Mouse (Mus musculus) hindbrain, embryonic 15.5 days (tissue): ENCODE results near the gene Lrrn1. TPM values are rescaled to one million over a fixed set of nuclear protein-coding genes. Genes with fewer than 3 reads are reported as not detected.

Source experiments
- ATAC-seq: fragments of 200-750 bp; cut with Nextera tagmentation; 2 replicates; pipeline ENCODE4 v1.8.0; 2017; ENCODE audit warnings: low read depth, moderate number of reproducible peaks, moderate TSS enrichment; ENCODE audit not compliant: low FRiP score
- H3K27ac ChIP-seq: fragments of 300-500 bp; sonication (generic); replicated peaks from 2 replicates; pipeline ENCODE4 v1.5.1; 2015; ENCODE audit warnings: mild to moderate bottlenecking, inconsistent platforms
- H3K27me3 ChIP-seq: fragments of 300-500 bp; sonication (generic); 2 replicates; pipeline ENCODE4 v1.6.1; 2015; ENCODE audit warnings: control low read depth, inconsistent platforms
- H3K36me3 ChIP-seq: fragments of 300-500 bp; sonication (generic); 2 replicates; pipeline ENCODE4 v1.6.1; 2015; ENCODE audit warnings: control low read depth, inconsistent platforms
- H3K4me1 ChIP-seq: fragments of 300-500 bp; sonication (generic); replicated peaks from 2 replicates; pipeline ENCODE4 v1.6.1; 2015; ENCODE audit warnings: control low read depth, inconsistent platforms
- H3K4me2 ChIP-seq: fragments of 300-500 bp; sonication (generic); 2 replicates; pipeline ENCODE4 v1.6.1; 2015; ENCODE audit warnings: moderate library complexity, mild to moderate bottlenecking, inconsistent platforms
- H3K4me3 ChIP-seq: fragments of 300-500 bp; sonication (generic); 2 replicates; pipeline ENCODE4 v1.5.1; 2015; ENCODE audit warnings: mild to moderate bottlenecking, inconsistent platforms
- H3K9ac ChIP-seq: fragments of 300-500 bp; sonication (generic); 2 replicates; pipeline ENCODE4 v1.6.1; 2015; ENCODE audit warnings: inconsistent platforms
- H3K9me3 ChIP-seq: fragments of 300-500 bp; sonication (generic); 2 replicates; pipeline ENCODE4 v1.6.1; 2016; ENCODE audit warnings: control low read depth, inconsistent platforms
- WGBS: fragments of 180-500 bp; shearing (Covaris S2); methylation state at CpG from one replicate; pipeline ENCODE4 v1.1.7; 2015; 5-methylcytosine and 5-hydroxymethylcytosine counted together
- polyA plus RNA-seq: library from polyadenylated mRNA; unstranded; fragments of >200 nt; fragmentation: Nextera tagmentation; extraction: Ambion mirVana; gene quantifications from 2 replicates; pipeline ENCODE4 v1.2.1, GENCODE M21; 2015

Lrrn1 gene
- 70.4 and 78.2 TPM in 2 replicates for polyA plus RNA-seq

DNA sequence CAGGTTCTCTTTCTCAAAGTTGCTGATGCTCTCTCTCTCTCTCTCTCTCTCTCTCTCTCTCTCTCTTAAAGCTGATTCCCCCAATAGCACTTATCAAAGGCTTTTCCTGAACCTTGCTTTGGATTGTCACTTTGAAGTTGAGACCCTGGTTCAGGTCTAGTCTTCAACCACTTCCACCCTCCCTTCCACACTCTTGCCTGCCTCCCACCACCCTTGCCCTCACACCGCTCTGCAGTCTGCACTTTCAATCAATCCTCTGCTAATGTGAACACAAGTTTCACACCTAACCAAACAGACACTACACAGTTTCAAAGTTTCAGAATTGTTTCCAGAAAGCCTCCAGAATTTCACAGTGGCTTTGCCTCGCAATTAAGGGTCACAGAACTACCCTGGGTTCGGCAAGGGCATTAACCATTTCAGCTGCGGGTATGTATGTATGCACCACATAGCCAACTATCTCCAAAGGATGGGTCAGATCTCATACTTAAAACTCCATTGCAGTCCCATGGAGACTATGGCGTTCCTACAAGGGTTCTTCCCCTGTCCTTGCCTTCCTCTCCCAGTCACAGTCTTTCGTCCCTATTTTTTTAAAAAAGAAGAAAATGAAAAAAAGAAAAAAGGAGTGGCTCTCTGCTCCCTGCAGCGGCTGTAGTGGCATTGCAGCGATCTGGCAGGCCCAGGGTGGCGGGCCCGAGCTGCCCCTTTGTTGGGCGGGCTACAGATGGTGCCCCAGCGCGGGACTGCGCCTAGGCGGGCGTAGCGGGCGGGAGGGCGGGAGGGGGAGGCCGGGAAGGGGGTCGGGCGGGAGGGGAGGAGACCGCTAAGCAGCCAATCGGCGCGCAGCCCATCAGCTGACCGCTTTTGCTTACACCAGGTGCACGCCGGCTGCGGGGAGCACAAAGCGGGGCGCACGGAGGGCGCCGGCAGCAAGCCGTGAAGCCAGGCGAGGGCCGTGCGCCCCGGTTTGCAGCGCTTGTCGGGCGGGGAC, at the start of gene Lrrn1:
Lrrn1 (plus strand) TSS at position 892 of the 988 bp plus-strand sequence.
- Histone ChIP-seq H3K9me3 (no peaks in the 10 kb centered on the region), H3K4me2 (peak within 1 kb of the TSS; percentile 71), H3K36me3 (no peaks in the 10 kb centered on the region), H3K4me1 (peaks cover 19% of the 10 kb centered on the region), H3K27ac (peak within 1 kb of the TSS; percentile 95), H3K27me3 (no peaks in the 10 kb centered on the region), H3K9ac (peak within 1 kb of the TSS; percentile 91), H3K4me3 (peak within 1 kb of the TSS; percentile 77)
- ATAC-seq, result peak; percentile 95
- WGBS, result 3% methylated on average over 35 of the region's 43 CpGs

DNA sequence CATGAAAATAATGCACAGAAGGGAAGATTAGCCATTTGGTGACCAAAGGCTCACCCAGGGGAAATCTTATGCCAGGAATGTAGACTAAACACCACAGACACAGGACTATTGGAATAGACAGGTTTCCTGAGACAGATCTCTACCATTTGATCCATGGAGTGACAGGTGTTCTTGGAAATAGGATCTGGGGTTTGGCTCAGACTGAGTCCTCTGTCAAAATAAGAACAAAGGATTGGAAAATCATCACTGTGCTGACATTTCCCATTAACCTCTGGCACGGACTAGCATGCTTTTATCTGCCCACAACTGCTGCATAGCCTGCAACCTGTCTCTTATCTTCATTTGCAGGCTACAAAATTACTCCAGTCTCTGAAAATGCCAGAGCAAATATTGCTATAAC, 35.1 kb upstream of the Lrrn1 start:
- H3K4me2 ChIP-seq, result no peak overlapping the region
- H3K9me3 ChIP-seq, result no peaks in the 10 kb centered on the region
- H3K27ac ChIP-seq, result no peak overlapping the region
- H3K36me3 ChIP-seq, result no peaks in the 10 kb centered on the region
- no peaks in the 10 kb centered on the region for H3K27me3 ChIP-seq
- ATAC-seq, result no peak
- whole genome bisulfite sequencing, result 55% methylated on average over 1 of the region's 1 CpGs
- no peak overlapping the region for H3K4me3 ChIP-seq
- no peak overlapping the region for H3K9ac ChIP-seq
- H3K4me1 ChIP-seq, result no peaks in the 10 kb centered on the region

DNA sequence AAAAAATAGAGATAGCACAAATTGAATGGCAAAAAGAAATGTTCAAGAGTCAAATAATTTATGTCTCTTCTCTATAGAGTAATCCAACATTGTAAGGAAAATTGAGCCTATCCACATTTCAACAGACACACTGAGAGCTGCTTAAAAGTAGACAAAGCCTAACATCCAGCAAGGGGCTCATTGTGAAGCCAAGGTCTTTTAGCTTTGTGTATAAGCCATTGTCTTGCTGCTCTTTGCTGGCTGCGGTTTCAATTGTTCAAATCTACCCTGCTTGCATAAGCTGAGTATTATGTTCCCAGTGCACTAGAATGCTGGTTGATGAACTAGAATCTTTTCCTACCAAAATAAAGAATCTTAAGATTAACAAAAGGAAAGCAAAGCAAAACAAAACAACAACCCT, 33.7 kb upstream of the Lrrn1 start:
- WGBS, result 26% methylated on average over 1 of the region's 1 CpGs

DNA sequence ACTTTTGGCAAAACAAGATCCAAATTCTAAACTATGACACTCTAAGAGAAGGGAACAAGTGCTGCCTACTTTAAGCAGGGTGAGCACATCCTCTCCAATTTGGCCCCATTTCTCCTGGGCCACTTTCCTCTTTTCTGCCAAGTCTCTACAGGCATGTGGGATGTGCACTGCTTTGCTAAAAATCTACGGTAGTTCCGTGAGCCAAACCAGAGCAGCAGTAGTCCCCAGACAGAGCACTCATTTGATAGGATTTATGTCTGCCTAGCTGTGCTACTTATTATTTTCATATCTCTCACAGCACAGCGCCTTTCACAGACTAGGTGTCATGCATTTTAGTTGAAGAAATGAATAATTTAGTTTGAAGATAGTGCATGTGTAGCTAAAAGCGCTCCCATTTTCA, 15.9 kb upstream of the Lrrn1 start:
- H3K27me3 ChIP-seq, result no peaks in the 10 kb centered on the region
- H3K9ac ChIP-seq, result no peak overlapping the region
- no peak for ATAC-seq
- no peak overlapping the region for H3K4me3 ChIP-seq
- H3K4me2 ChIP-seq, result no peak overlapping the region
- no peaks in the 10 kb centered on the region for H3K9me3 ChIP-seq
- no peaks in the 10 kb centered on the region for H3K4me1 ChIP-seq
- H3K27ac ChIP-seq, result no peak overlapping the region
- WGBS, result 68% methylated on average over 4 of the region's 4 CpGs
- no peaks in the 10 kb centered on the region for H3K36me3 ChIP-seq

More for the DNA sequence above, 33.7 kb upstream of the Lrrn1 start:
- Histone ChIP-seq H3K4me2 (no peak overlapping the region), H3K9ac (no peak overlapping the region), H3K27me3 (no peaks in the 10 kb centered on the region), H3K4me1 (no peaks in the 10 kb centered on the region), H3K9me3 (no peaks in the 10 kb centered on the region), H3K36me3 (no peaks in the 10 kb centered on the region), H3K27ac (no peak overlapping the region), H3K4me3 (no peak overlapping the region)
- ATAC-seq, result no peak

DNA sequence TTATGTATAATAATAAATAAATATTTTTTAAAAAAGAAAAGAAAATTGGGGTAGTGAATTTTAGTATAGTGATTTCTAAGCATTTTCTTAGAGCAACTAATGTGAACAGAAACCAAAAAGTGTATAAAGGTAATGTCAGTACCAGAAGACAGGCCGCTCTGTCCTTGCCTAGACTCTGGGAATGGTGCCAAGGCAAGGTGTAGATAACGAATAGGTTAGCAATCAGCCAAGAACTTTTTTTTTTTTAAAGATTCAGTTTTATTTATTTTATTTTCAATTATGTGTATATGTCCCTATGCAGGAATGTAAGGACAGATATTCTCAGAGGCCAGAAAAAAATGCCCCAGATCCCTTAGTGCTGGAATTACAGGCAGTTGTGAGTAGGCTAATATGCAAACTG, 5.6 kb upstream of the Lrrn1 start:
- WGBS, result 78% methylated on average over 2 of the region's 2 CpGs
- no peak overlapping the region for H3K27ac ChIP-seq
- H3K36me3 ChIP-seq, result no peaks in the 10 kb centered on the region
- no peak overlapping the region for H3K4me2 ChIP-seq
- no peak overlapping the region for H3K4me3 ChIP-seq
- no peak overlapping the region for H3K9ac ChIP-seq
- 0 out of 2 replicates have a peak, but pooled peaks cover 2% of the 10 kb centered on the region for H3K4me1 ChIP-seq
- no peak for ATAC-seq
- no peaks in the 10 kb centered on the region for H3K9me3 ChIP-seq
- no peaks in the 10 kb centered on the region for H3K27me3 ChIP-seq

DNA sequence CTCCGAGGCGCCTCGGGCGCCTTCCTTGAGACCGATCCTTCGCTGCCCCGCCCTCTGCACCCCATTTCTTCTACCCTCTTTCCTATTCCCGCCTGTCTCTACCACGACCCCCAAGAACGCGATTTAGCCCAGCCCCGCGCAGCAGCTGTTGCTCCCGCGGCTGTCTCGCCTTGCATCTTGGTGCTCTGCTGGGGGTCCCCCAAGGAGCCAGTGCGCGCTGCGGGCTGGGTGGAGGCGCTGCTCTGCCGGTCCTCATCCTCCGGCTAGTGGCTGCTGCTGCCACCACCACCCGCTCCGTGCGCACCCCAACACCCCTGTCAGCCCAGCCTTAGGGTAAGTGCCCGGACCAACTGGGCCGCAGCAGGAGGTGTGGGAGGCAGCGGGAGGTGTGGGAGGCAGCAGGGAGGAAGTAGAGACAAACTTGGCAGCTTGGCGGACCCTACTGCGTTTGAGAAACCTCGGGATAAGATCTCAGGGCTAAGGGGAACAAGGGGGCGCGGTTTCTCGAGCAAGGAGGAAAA, 403 bp downstream of the Lrrn1 start:
- Histone ChIP-seq H3K9me3 (no peaks in the 10 kb centered on the region), H3K27ac (peak overlapping the region; percentile 95), H3K4me1 (peaks cover 27% of the 10 kb centered on the region), H3K4me2 (peak overlapping the region; percentile 71), H3K4me3 (peak overlapping the region; percentile 77), H3K9ac (peak overlapping the region; percentile 91), H3K36me3 (no peaks in the 10 kb centered on the region), H3K27me3 (no peaks in the 10 kb centered on the region)
- ATAC-seq, result no peak; the same call in 1 of the 2 replicates
- WGBS, result under 1% methylated on average over 34 of the region's 34 CpGs

DNA sequence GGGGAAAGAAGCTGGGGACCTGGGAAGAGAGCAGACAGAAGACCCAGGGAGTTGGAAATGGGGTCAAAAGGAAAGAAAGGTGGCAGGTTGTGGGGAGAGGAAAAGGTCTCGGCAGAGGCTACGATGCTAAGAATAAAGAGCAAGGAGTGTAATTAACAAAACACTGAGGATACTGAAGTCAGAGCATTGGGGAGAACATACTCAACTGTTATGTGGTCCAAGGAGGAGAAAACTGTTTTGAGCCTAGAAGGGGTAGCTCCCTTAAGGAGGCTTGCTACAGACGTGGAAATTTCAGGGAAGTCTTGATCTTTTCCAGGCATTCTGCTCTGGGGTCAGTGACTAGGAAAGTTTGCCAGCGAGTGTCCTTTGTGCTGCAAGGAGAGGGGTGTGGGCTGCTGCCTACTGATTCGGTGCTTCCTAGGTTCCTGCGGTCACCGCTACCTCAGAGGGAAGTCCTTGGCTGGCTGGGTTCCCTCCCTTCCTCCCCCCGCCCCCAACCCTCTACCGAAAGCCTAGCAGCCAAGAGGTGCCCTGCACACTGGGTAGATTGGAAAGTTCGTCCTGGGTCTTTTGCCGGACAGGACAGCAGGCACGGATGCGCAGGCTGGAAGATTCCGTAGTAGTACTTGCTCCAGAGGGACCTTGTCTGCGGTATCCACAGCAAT, 1.2 kb downstream of the Lrrn1 start:
- H3K4me2 ChIP-seq, result peak overlapping the region; percentile 71
- no peaks in the 10 kb centered on the region for H3K27me3 ChIP-seq
- ATAC-seq, result peak; percentile 28
- peak overlapping the region; percentile 95 for H3K27ac ChIP-seq
- peak overlapping the region; percentile 91 for H3K9ac ChIP-seq
- no peaks in the 10 kb centered on the region for H3K9me3 ChIP-seq
- H3K36me3 ChIP-seq, result no peaks in the 10 kb centered on the region
- H3K4me1 ChIP-seq, result peaks cover 31% of the 10 kb centered on the region
- peak overlapping the region; percentile 77 for H3K4me3 ChIP-seq
- 2% methylated on average over 15 of the region's 15 CpGs for WGBS

DNA sequence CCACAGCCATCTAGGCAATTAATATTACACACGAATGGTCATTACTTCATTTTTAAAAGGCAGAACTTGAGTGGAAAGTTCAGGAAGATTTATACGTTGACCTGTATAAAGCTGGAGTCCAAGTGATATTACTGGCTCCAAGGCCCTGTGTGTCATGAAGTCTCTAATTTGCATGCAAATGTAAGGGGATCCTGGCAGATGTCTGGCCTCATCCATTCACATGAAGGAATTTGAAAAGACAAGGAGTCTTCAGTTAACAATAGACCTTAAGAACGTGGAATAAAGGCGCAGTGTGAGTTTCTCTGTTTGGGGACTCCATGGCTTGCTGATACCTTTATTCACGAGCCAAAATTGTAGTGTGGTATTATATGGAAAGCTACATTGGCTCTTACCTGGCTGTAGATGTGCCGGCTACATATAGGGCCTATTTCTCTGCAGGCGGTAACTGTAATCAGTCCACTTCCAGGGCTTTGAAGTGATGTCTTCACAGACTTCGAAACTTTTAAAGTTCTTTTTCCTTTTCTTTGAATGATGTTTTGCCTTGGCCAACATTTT, 2.0 kb downstream of the Lrrn1 start:
- no peaks in the 10 kb centered on the region for H3K9me3 ChIP-seq
- no peaks in the 10 kb centered on the region for H3K27me3 ChIP-seq
- ATAC-seq, result no peak
- peak overlapping the region; percentile 77 for H3K4me3 ChIP-seq
- H3K9ac ChIP-seq, result peak overlapping the region; percentile 91
- peak overlapping the region; percentile 95 for H3K27ac ChIP-seq
- H3K4me2 ChIP-seq, result peak overlapping the region; percentile 71
- WGBS, result 8% methylated on average over 8 of the region's 8 CpGs
- H3K36me3 ChIP-seq, result no peaks in the 10 kb centered on the region
- peaks cover 31% of the 10 kb centered on the region for H3K4me1 ChIP-seq

DNA sequence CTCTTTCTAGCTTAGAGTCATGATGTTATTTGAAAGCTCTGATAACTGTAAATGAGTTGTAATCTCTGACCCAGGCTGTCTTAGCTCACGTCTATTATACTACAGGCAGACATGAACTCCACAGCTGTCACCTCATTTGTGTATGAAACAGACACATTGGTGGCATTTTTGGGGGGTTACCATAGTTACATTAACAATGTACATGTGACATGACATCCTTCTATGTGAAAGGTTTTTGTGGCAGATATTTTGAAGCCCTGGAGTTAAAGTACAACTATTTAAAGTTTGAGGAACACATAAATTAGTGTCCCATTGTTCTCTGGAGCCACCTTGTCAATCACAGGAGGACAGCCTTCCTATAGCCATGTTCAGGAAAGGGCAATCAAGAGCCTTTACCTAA, 5.0 kb downstream of the Lrrn1 start:
- Histone ChIP-seq H3K36me3 (no peaks in the 10 kb centered on the region; the same call in 1 of the 2 replicates), H3K27me3 (no peaks in the 10 kb centered on the region), H3K4me2 (peak overlapping the region; percentile 38), H3K9ac (no peak overlapping the region), H3K4me1 (peaks cover 41% of the 10 kb centered on the region), H3K9me3 (no peaks in the 10 kb centered on the region), H3K27ac (no peak overlapping the region), H3K4me3 (no peak overlapping the region)
- ATAC-seq, result no peak
- 10% methylated on average over 1 of the region's 1 CpGs for WGBS

DNA sequence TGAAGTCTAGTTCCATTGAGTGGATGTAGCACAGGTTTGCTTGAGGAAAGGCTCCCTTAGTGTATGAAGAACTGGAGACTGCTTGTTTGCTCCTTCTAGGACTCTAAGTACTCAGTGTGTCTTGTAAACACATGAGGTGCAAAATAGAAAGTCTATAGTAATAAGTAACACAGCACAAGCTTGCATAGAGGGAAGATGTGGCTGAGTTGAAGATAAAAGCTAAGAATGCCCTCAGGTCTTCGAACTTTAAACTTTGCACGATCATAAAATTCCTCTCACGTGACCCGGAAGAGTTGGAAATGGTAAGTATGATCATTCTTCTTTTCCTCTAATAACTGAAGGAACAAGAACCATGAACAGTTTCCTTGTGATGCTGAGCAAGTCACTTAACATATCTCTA, 7.1 kb downstream of the Lrrn1 start:
- H3K27me3 ChIP-seq, result no peaks in the 10 kb centered on the region
- no peak for ATAC-seq
- WGBS, result 90% methylated on average over 4 of the region's 4 CpGs

DNA sequence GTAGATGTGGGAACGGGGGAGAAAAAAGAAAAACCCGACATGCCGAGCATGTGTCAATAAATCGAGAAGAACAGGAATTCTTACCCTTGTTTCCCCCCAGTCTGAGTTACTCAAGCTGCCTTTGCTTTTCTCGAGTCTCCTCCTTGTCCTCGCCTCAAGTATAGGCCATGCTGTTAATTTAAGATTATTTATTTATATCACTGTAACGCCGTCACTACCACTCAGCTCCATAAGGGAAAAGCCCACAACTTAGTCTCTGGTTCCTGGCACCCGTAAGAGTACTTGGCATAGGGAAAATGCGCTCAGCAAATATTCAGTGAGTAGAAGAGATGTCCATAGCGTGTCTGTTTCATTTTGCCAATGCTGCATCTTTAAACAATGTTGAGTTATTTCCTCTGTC, 11.7 kb downstream of the Lrrn1 start:
- H3K27ac ChIP-seq, result no peak overlapping the region
- no peak overlapping the region for H3K4me3 ChIP-seq
- H3K36me3 ChIP-seq, result no peaks in the 10 kb centered on the region; the same call in 1 of the 2 replicates
- peaks cover 22% of the 10 kb centered on the region; the same call in 1 of the 2 replicates for H3K4me1 ChIP-seq
- no peak overlapping the region for H3K4me2 ChIP-seq
- no peaks in the 10 kb centered on the region for H3K27me3 ChIP-seq
- no peaks in the 10 kb centered on the region for H3K9me3 ChIP-seq
- H3K9ac ChIP-seq, result no peak overlapping the region
- no peak for ATAC-seq
- WGBS, result 86% methylated on average over 11 of the region's 11 CpGs

More for the DNA sequence above, 7.1 kb downstream of the Lrrn1 start:
- H3K36me3 ChIP-seq, result no peaks in the 10 kb centered on the region; the same call in 1 of the 2 replicates
- H3K4me2 ChIP-seq, result no peak overlapping the region
- H3K4me1 ChIP-seq, result peaks cover 41% of the 10 kb centered on the region
- no peaks in the 10 kb centered on the region for H3K9me3 ChIP-seq
- H3K27ac ChIP-seq, result no peak overlapping the region
- no peak overlapping the region for H3K9ac ChIP-seq
- no peak overlapping the region for H3K4me3 ChIP-seq
